Mouse (Mus musculus): ENCODE measurements at regions not wholly inside any gene's neighbourhood (a gene's known extent, or its start where the extent isn't known, plus 50 kb on each side); places are given as distances from the start of the nearest gene placed in this dataset.

- TF ChIP-seq CTCF (IDR thresholded peaks at IDR 0.05) (no peak), POLR2A (IDR thresholded peaks at IDR 0.05; ENCODE audit: insufficient read depth, low read depth, low read length) (no peak), EP300 (IDR thresholded peaks at IDR 0.05; ENCODE audit: insufficient read depth, low read depth, low read length) (no peak)
Measured at GRCm38 (mm10) chr3:149326664-149327063, 336.3 kb upstream of the Adgrl2 start.
